Mouse (Mus musculus): ENCODE measurements at regions not wholly inside any gene's neighbourhood (a gene's known extent, or its start where the extent isn't known, plus 50 kb on each side); places are given as distances from the start of the nearest gene placed in this dataset.
"Not testable (repeated sequence)": the region's sequence is repeated elsewhere in the genome, so short reads cannot be mapped to it uniquely, and the experiment has no call there.

DNA sequence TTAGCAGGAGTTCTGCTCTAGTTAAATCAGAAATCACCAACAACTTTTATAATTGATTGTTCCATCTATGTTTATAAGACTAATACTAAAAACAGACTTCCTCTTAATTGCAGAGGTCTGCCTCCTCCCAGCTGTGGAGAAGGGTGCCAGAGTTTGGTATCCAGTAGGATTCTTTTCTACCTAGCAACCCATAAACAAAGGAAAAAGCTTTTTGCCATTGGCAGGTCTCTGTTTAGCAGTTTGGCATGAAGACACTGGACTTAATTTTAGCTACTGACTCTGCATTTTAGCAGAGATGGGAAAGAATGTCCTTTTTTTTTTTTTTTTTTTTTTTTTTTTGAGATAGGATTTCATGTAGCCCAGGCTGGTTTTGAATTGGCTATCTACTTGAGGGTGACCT lies 1628.4 kb downstream of the A830018L16Rik start:
- DNase-seq: no peak

GRCm38 (mm10) chr1:13050140-13050775 lies 1636.4 kb downstream of the A830018L16Rik start:
- DNase-seq: peak in 1 of 2 experiments; percentile 33

DNA sequence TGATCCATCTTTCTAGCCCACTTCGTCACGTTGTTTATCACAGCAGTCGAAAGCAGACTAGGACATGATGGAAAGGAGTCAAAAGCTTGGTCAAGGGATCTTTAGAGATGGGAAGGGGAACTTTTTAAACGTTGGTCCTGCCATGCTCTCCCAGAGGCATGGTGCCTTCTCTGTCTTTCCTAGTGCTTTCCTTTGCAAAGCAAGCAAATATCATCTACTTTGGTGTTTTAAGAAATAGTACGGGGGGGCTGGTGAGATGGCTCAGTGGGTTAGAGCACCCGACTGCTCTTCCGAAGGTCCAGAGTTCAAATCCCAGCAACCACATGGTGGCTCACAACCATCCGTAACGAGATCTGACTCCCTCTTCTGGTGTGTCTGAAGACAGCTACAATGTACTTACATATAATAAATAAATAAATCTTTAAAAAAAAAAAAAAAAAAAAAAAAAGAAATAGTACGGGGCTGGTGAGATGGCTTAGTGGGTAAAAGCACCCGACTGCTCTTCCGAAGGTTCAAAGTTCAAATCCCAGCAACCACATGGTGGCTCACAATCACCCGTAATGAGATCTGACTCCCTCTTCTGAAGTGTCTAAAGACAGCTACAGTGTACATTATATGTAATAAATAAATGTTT lies 1637.6 kb downstream of the A830018L16Rik start:
- DNase-seq: not testable (repeated sequence)

- DNase-seq: peak in 1 of 2 experiments; percentile 26
These were observed 1638.2 kb downstream of the A830018L16Rik start for GRCm38 (mm10) chr1:13052067-13052460.

DNA sequence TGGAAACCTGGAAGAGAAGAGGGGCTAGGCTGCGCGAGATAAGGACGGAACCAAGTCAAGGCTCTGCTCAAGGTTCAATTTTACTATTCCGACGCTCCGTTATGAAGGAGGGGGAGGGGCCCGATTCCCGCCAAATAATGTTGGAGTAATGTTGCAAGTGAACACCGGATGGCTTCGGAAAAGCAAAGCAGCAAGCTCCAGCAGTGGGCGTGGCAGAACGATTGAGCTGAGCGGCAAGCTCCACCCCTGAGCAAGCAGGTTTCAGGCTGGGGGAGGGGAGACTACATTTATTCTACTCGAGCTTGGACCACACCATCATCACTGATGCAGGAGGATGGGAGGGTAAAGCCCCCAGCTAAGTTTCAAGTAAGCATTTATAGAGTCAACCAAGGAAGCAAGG lies 1643.8 kb downstream of the A830018L16Rik start:
- DNase-seq: no peak

- DNase-seq: no peak
These were observed 1645.9 kb downstream of the A830018L16Rik start for GRCm38 (mm10) chr1:13059616-13060320.

All from spleen, adult 18-20 months (tissue).